Mouse (Mus musculus) layer of hippocampus, adult 9-10 months (tissue): Measurements from ENCODE around the gene Npc2.
A peak's percentile ranks its signal among the peaks of the same experiment; 100 is the strongest.

ENCODE experiments used
- DNase-seq: peaks from one replicate; pipeline ENCODE4 v3.0.0; 2022; ENCODE audit warnings: low spot score

Npc2 gene

DNA sequence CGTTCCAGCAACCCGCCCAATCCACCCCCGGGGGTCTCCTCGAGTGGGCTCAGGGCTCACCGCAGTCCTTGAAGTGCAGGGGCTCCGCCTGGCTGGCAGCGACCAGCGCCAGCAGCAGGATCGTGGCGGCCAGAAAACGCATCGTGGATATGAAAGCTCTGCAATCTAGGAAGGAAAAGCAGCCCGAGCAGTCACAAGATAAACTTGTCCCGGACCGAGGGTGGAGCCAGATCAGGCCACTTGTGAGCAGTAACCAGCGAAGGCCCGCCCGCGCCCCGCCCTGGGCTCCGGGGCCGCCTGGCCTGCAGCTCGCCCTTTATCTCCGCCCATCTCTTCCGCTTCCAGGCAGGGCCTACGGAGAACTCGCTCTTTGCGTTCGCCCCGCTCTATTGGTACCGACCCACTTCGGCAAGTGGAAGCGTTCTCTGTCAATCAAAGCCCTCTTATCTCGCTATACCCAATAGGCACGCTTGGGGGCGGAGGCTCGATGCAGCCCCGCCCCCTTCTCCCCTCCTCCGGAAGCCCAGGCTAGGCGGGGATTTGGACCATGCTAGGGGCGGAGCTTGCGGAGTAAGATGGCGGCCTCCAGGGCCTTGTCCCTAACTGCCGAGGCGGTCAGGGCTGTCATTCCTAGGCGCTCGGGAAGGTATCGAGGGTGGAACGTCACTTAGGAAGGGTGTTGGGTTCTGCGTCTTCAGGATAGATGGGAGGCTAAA lies at the start of gene Npc2, which contains the start of gene Isca2:
Npc2 (minus strand) TSS at position 427 of the 716 bp plus-strand sequence.
Isca2 (plus strand) TSS at position 526 of the 716 bp plus-strand sequence.
- DNase-seq: peak; percentile 93

DNA sequence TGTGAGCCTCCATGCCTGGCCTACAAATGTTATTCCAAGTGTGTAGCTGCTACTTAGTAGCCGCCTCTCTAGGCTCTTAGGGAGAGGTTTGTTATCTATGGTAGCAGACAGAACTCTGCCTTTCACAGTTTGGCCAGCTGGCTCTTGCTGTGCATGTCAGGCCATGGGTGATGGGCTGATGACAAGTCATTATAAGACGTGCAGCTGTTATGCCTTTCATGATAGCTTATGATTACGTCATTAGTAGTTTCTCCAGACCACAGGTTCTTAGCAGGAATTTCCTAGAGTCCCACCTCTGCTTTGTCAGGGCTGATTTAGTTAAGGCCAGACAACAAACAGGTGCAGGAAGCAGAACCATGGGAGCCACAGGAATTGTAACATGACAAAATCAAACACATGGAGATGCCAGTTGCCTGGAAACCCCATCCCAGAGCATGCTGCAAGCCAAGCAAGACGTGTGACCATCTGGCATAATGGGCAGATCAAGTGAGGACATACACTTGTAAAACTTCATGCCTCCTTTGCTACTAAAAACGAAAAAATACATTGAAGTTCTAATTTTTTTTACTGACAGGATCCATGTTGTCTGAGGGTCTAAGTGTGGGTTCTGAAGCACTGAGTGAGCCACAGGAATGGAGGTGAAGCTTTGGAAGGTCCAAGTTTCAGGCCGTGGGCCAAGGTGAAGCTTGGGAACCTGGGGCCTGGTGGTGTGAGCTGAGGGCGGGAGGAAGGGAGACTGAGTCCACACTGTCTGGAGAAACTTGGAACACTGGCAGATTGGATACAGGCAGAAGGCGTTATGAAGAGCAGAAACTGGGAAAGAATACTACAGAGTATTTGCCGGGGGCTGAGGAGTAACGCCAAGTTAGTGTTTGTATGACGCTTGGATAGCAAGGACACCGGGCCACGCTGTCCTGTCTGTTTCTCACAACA lies 46.5 kb upstream of the Npc2 start:
- DNase-seq: peak; percentile 39

DNA sequence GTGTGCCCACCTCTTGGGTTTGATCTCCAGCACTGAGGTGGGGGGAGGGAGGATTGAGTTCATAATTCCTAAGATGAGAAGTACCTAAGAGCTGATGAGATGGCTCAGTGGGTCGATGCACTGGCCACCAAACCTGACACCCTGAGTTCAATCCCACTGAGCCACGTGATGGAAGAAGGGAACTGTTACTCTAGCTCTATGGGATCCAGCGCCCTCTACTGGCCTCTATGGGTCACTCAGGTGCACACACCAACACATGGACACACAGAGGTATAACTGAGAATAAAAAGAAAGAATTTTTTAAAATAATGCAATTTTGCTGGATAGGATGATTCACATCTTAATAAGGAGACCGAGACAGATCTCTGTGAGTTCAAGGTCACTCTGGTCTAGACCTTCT lies 45.5 kb upstream of the Npc2 start:
- DNase-seq: no peak

DNA sequence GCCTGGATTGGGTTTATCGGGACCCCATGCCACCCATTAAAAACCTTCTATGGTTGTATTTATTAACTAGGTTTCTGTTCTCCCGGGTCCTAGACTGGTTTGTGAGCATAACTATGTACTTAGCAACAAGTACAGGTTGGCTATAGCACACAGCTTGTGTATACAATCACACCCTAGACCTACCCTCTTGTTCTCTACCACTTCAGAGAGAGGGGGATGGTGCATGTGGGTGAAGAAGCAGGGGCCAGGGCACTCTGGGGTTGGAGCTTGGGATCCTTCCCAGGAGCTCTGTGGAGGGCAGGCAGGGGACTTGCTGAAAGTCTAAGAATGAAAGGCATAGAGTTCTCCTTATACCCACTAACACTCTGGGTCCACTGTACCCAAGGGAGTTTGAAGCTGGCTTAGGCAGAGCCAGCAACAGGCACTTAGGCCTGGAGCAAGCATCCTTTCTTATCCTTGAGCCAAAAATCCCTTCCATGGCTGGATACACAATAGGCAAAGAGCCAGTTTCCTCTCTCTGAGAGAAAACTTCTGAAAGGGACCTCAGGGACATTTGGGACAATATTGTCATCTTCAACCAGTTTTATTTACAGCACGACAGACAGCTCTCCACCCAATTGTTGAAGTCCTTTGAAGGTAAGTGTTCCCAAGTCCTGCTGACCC lies 41.8 kb upstream of the Npc2 start:
- DNase-seq: no peak

DNA sequence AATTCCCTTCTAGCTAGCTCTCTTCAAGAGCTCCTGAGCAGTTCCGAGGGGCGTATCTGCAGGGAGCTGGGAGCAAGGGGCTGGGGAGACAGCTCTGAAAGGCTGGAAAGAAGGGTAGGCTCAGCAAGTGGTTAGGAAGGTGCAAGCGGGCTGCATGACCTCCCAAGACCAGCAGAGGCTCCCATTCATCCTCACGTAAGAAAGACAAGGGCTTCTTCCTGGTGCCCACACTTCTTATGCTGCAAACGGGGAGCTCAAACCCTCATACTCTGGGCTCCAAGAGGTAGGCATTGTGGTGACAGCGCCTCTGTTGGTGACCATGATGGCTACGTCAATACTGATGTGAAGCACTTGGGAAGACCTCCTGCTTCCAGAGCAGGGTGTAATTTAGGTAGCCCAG lies 40.8 kb upstream of the Npc2 start:
- no peak for DNase-seq

DNA sequence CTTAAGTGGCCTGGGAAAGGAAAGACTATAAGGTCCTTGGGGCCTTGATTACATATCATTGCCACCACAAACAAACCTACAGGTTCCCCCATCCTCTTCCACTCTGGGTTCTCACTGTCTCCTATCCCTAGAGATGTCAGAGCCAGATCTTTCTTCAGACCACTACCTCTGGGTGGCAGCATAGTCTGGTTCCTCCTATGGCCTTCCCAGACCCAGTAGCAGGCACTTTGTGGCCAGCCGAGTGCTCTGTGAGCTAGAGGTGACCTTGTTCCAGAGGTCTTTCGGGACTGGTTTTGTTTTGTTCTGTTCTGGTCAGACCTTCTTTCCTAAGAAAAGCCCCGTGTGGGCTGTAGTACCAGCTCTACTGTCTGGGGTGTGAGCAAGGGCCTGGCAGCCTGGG lies 39.1 kb upstream of the Npc2 start:
- no peak for DNase-seq

DNA sequence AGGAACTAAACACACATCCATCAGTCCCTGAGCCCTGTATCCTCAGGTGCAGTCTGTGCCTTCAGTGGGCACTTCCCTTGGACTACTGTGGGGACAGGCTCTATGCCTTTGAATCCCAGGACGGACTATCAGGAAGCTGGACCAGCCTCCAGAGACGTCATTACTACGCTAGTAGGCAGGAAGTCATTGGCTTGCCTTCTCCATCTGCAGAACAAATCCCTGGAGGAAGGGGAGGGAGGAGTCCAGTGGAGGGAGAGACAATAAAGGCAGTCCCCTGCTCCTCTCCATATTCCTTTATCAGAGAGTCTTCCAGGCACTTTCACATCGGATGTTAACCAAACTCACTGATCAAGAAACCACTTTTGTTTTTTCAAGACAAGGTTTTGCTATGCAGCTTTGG lies 38.6 kb upstream of the Npc2 start:
- no peak for DNase-seq

DNA sequence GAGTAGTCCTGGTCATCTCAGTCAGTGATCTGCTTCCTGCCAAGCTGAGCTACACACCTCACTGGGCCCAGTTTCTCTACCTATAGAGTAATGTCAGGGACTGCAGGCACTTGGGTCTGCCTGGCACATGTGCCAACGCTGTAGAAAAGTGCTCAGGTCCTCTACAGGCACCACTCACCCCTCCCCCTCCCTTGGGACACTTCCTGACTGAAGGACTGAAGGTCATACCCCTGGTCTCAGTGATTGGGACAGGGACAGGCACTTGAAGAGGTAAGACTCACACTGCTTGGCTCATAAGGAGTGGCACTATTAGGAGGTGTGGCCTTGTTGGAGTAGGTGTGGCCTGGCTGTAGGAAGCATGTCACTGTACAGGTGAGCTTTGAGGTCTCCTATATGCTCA lies 37.9 kb upstream of the Npc2 start:
- no peak for DNase-seq

DNA sequence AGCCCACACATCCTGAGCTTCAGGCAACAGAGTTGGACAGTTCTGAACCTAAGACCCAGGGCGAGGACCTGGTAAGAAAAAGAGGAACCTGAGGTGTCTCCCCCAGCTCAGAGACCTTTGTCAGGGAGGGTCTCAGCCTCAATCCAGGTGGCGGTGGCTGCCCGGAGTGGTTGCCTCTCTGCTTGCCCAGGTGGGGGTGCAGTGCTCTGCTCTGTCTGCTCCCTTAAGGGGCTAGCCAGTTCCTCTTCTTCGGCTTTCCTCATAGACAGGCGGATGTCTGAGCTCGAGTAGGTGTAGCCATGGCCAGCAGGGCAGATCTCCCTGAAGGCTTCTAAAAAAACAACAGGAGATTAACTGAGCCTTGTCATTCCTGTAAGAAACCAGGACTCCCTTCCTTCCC lies 36.1 kb upstream of the Npc2 start:
- no peak for DNase-seq

DNA sequence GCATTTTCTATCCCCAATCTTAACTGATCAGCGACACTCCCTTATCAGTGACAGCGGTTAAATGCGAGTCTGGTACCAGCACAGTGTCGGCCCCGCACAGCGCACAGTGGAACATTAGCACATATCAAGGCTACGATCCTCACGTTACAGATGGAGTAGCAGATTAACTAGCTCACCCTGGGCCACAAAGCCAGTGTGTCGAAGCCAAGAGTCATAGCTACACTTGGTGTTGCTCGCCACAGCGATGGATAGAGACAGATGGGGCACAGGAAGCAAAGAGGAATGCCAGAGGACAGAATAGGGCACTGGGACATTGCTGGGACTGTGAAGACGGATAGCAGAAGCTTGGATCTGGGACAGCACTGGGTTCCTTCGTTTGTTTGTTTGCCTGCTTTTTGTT lies 34.4 kb upstream of the Npc2 start:
- DNase-seq: no peak

DNA sequence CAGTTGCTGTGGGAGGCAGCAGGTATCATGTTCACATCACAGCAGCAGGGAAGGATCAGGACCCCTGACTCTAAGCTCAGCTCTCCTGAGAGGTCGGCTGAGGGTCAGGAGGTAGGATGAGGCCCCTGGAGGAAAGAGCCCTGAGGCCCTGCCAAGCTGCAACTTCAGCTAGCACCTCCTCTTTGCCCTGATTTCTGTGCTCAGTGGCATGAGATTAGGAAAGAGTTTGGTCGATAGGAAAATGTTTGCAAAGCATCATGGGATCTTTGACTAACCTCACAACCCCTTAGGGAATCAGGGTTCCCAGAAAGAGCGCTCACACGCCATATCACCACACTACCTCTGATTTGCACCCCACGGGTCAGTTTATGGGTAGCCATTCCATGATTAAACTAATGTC lies 33.8 kb upstream of the Npc2 start:
- DNase-seq: no peak

DNA sequence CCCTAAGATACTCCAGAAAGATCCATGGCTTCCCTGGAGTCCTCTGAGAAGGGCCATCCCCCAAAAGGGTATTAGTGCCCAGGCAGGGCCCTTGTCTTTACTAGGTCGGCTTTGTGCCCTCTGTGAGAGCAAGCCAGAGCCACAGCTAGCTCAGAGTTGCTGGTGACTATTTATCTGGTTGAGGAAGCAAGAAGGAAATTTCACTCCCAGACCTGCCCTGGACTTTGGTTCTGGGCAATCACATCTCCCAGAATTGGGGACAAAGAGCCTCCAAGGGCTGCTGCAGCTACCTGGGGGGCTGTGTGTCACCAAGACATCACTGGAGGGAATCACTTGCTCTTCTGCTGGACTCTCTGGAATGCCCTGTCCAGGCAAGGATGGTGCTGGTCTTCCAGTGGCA lies 33.1 kb upstream of the Npc2 start:
- no peak for DNase-seq

DNA sequence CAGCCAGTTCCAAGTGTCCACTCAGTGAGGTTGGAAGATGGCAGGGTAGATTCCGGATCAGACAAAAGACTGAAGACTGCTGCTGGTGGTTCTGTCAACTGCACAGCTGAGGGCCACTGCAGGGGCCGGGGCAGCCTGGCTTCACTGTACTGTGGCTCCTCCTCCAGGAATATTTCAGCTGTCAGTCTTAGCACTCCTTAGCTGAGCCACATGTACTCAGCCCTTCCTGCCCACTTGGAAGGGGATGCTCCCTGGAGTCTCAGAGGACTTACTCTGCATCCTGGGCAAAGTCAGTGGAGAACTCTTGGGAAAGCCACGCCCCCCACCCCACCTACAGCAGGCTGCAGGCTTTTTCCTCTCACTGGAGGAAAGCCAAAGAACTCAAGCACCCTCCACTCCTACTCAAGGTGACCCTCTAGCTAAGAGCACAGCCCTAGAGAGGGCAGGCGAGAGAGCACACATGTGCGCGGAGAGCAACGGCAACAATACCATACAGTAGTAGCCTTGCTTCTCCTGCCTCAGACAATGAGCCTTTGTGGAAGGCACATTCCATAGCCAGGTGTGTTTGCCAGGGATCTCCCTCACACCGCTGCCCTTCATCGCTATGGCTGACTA lies 32.4 kb upstream of the Npc2 start:
- DNase-seq: no peak

DNA sequence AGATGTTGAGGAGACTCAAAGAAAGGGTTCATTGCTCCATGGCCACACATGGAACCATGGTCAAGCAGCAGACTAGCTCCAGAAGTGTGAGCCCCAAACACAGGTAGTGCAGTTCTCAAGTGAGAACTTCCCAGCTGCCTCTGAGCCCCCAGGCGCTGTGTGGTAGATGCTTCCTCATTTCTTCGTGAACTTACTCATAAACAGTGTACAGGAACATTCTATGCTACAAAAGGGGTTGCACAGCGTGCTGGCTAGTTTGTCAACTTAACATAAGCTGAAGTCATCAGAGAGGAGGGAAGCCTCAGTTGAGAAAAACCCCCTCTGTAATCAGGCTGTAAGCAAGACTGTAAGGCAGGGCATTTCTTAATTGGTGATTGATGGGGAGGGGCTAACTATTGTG lies 29.7 kb upstream of the Npc2 start:
- DNase-seq: no peak

DNA sequence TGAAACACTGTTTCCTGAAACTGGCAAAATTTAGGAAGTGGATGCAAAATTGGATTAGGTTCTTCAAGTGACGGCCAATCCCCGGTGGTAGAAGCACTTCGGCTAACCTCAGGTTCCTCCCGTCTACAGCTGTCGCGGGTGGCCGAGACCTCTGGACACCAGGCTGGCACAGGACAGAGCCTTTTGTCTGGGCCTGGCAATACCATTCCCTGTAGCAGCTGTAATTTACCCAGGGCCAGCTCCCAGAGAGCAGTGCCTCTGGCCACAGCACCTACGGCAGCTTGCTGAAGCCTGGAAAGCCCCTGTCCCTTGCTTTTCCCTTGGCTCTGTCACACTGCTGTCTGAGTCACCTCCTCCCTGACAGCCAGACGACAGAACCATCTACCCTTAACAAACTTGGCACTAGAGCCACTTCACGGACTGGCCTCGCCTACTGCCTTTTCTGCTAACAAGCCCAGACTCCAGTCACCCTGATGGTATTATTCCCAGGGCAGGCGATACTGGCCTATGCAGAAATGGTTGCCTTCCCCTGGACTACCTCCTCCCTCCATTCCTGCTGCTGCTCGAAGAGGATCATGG lies 28.7 kb upstream of the Npc2 start:
- DNase-seq: no peak

DNA sequence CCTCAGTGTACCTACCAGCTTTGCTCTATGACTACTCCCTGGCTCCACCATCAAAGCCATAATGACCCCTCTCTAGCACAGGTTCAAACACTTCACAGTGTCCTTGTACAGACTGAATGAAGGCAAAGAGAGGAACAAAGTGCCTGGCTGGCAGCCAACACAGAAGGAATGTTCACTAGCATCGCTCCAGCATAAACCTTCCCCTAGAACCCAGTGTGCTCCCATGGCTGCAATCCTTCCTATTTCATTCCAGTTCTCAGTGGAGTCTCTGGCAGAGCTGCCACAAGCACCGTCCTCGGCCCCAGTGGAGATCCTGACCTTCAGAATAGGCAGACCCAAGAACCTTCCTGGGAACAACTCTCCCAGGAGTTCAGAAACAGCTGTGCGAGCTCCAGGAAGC lies 27.5 kb upstream of the Npc2 start:
- no peak for DNase-seq

DNA sequence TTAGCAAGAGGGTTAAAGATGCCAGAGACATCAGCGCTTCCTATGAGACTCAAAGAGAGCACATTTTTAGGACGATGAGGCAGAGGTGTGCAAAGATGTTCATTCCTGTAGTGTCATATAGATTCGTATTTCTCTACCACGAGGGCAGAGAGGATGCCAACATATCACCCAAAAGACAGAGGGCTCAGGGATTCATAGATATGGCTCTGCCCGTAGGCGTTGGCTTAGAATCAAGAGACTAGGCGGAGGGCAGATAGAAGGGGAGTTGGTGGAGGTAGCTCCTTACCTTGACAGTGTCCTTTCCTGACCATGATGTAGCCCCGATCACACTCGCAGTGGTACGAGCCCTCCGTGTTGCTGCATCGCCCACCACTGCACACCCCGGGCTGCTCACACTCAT lies 26.1 kb upstream of the Npc2 start:
- DNase-seq: no peak

DNA sequence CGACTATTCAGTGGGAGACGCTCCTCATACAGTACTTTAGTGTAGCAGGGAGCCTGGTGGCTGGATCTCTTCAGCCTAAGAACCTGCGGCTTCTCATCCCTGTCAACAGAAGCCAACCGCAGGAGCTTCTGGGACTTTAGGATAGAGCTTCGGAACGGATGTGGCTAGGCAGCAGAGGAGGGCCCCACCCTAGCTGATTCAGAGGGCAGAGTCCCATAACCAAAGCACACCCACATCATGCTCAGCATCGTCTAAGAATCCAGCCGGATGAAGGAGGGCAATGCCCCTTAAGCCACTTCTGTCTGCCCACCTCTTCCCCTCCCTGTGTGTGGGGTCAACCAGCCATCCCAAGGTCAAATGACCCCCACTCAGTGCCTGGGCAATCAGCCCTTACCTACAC lies 21.7 kb upstream of the Npc2 start:
- no peak for DNase-seq

DNA sequence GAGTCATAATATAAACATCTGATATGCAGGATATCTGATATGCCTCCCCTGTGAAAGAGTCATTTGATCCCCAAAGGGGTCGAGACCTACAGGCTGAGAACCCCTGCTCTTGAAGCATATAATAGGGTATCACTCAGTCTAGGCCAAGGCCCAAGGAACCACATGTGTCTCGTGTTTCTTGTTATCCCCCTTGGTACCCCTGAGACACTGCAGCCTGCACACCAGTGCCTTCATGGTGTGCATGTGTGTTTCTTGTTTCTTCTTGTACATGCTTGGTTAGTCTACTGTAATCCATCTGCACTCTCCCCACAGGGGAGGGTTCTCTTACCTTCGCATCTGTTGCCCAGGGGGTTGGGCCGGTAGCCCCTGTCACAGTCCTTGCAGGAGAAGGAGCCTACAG lies 19.7 kb upstream of the Npc2 start:
- DNase-seq: no peak

DNA sequence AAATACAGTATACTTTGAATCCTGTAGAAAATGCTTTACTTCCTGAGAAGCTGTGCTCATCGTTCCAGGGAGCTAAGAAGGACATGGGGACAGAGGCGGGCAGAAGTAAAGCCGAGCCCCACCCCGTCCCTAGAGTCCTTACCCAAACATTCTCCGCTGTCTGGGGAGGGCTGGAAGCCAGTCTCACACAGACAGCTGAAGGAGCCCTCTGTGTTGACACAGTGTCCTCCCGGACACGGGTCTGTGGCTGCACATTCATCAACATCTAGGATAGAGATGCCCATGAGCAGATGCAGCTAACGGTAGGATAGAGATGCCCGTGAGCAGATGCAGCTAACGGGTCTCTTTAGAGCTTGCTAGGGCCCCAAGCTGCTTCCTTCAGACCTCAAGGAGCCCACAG lies 17.9 kb upstream of the Npc2 start:
- DNase-seq: no peak

DNA sequence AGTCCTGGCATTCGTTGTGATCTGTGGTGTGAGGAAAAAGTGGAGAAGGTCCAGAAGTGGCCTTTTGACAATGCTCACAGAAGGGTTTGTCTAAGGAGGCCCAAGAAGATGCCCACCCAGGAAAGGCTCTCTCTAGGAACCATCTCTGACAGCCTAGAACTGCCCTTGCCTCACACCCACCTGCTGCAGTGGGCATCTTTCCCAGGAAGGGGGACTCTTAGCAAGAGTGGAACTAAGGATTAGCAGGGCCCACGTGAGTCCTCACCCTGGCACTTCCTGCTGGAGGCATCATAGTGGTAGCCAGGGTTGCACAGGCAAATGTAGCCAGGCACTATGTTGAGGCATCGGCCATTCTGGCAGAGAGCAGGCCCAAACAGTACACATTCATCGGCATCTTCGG lies 13.1 kb upstream of the Npc2 start:
- no peak for DNase-seq
